Mouse (Mus musculus): Measurements from ENCODE around the gene Lbx2. TPM values are rescaled to one million over a fixed set of nuclear protein-coding genes. Genes with fewer than 3 reads are reported as not detected.

Gene Lbx2
- total and polyA plus RNA-seq, 2 experiments from 2014 or later, result 0.26 TPM; not detected in 1

DNA sequence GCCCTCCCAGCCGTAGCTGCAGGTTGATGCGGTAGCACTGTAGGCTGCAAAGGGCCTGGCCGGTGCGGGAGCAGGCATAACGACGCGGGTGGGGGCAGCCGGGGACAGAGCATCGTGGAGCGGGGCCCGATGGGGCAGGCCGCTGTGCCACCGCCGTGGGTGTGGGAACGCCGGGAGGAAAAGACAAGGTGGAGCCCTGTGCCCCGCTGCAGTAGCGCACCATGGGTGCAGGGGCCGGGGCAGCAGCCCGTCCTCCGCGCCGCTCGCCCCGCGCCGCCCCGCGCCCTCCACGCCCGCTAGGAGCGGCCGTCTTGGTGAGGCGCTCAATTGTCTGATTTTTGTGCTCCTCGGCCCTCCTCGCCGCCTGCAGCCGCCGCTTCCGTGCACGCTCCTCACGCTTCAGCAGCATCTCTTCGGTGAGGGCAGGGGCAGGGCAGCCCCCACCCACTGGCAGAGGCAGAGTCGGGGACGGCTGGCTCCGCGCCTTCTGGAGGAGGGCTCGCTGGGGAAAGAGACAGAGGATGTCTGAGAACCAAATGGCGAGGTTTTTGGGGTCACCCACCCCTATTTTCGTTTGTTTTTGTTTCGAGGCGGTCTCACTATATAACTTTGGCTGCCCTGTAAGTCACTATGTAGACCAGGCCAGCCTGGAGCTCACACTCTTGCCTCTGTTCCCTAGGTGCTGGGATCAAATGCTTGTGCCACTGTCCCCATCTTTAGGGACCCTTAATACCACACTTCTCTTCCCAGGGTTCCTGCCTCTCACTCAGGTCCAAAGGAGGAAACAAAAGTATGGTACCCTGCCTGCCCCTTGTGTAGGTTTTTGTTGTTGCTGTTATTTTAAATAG, 35.9 kb downstream of the Lbx2 start:
- ATAC-seq (ENCODE audit: low FRiP score), result peak; percentile 4; the same call in 1 of the 2 replicates
- Histone ChIP-seq H3K9me3 (ENCODE audit: low read length) (no peaks in the 10 kb centered on the region), H3K9ac (replicated peaks; ENCODE audit: low read length, poor library complexity, severe bottlenecking) (peak overlapping the region; percentile 80), H3K36me3 (ENCODE audit: insufficient read depth, low read length) (peaks cover 17% of the 10 kb centered on the region), H3K27me3 (ENCODE audit: insufficient read depth, low read length) (no peaks in the 10 kb centered on the region), H3K4me3 (ENCODE audit: low read depth, low read length) (peak overlapping the region; percentile 68), H3K4me2 (ENCODE audit: low read depth, low read length, poor library complexity, severe bottlenecking) (peak overlapping the region; percentile 95), H3K4me1 (ENCODE audit: insufficient read depth, low read length) (peaks cover 9% of the 10 kb centered on the region; the same call in 1 of the 2 replicates), H3K27ac (ENCODE audit: low read depth, low read length) (peak overlapping the region; percentile 94)
- TF ChIP-seq CTCF (IDR thresholded peaks at IDR 0.05), result no peak
- WGBS, result 2% methylated on average over 45 of the region's 52 CpGs
- DNase-seq (ENCODE audit: low spot score), result no peak

DNA sequence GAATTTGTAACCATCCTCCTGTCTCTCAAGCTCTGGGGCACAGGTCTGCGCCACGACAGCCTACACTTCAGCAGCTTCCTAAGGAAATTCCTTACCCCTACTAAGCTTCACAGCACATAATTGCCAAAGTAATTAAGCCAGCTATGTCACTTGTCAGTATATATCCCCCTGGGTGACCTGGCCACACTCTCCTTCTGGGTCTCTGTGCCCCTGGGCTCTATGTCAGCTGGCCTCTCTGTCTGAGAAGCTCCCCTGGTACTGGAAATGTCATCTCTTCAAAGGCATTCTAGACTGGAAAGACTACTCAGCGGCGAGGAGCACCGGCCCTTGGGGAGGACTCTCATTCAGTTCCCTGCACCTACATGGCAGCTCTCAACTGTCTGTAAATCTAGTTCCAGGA, 36.8 kb downstream of the Lbx2 start:
- no peak overlapping the region for H3K4me2 ChIP-seq (ENCODE audit: low read depth, low read length, poor library complexity, severe bottlenecking)

DNA sequence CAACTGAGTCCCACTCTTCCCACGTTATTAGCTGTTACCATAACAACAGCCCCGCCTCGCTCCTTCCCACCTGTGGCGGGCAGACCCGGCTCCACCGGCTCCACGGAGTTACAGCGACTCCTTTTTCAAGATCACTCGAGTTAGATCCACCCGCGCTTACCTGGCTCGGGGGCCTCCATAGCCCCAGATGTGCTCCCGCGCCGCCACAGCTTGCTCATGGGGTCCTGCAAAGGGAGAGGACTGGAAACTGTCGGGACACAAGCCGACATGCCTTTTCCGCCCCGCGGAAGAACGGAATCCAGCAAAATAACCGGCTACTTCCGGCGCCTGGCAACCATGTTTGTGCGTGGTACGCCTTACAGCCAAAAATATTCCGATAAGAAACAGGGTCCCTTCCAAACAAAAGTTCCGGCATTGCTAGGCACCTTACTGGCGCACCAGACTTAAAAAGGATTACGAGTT, 38.7 kb downstream of the Lbx2 start:
- peak overlapping the region; percentile 47 for H3K9ac ChIP-seq (replicated peaks; ENCODE audit: low read length, poor library complexity, severe bottlenecking)
- WGBS, result under 1% methylated on average over 30 of the region's 30 CpGs
- TF ChIP-seq CTCF (IDR thresholded peaks at IDR 0.05), result no peak
- ATAC-seq (ENCODE audit: low FRiP score) (peak; percentile 32; the same call in 1 of the 2 replicates), DNase-seq (ENCODE audit: low spot score) (peak; percentile 98)
- peak overlapping the region; percentile 66 for H3K4me3 ChIP-seq (ENCODE audit: low read depth, low read length)
- no peaks in the 10 kb centered on the region for H3K27me3 ChIP-seq (ENCODE audit: insufficient read depth, low read length)
- H3K27ac ChIP-seq (ENCODE audit: low read depth, low read length), result no peak overlapping the region
- peaks cover 7% of the 10 kb centered on the region; the same call in 1 of the 2 replicates for H3K4me1 ChIP-seq (ENCODE audit: insufficient read depth, low read length)
- H3K4me2 ChIP-seq (ENCODE audit: low read depth, low read length, poor library complexity, severe bottlenecking), result peak overlapping the region; percentile 80
- no peaks in the 10 kb centered on the region for H3K36me3 ChIP-seq (ENCODE audit: insufficient read depth, low read length)
- H3K9me3 ChIP-seq (ENCODE audit: low read length), result no peaks in the 10 kb centered on the region

More for the DNA sequence above, 36.8 kb downstream of the Lbx2 start:
- H3K9me3 ChIP-seq (ENCODE audit: low read length), result no peaks in the 10 kb centered on the region
- no peak overlapping the region for H3K4me3 ChIP-seq (ENCODE audit: low read depth, low read length)
- DNase-seq (ENCODE audit: low spot score) (no peak), ATAC-seq (ENCODE audit: low FRiP score) (no peak)
- no peak overlapping the region for H3K9ac ChIP-seq (replicated peaks; ENCODE audit: low read length, poor library complexity, severe bottlenecking)
- no peak for TF ChIP-seq CTCF (IDR thresholded peaks at IDR 0.05)
- H3K4me1 ChIP-seq (ENCODE audit: insufficient read depth, low read length), result peaks cover 9% of the 10 kb centered on the region; the same call in 1 of the 2 replicates
- 75% methylated on average over 5 of the region's 5 CpGs for WGBS
- H3K27ac ChIP-seq (ENCODE audit: low read depth, low read length), result no peak overlapping the region
- H3K27me3 ChIP-seq (ENCODE audit: insufficient read depth, low read length), result no peaks in the 10 kb centered on the region
- peaks cover 8% of the 10 kb centered on the region for H3K36me3 ChIP-seq (ENCODE audit: insufficient read depth, low read length)

DNA sequence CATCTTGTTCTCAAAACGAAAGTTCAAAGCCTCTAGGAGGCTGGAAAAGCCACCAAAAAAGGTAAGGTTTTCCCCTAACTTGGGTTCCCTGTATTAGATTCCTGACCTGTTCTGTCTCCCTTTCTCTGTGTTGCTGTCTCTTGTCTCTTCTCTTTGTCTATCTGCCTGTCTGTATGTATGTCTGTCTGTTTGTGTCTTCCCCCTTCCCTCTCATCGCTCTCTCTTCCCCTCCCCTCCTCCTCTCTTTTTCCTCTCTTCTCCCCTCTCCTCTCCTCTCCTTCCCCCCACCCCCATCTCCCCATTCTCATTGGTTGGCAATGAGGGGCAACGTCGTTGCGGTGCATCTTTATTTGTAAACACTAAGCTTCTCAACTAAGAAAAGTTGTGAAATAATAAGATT, 39.2 kb downstream of the Lbx2 start, which contains the start of gene Ino80b:
Ino80b (minus strand) TSS at position 101 of the 400 bp plus-strand sequence.
- H3K36me3 ChIP-seq (ENCODE audit: insufficient read depth, low read length), result no peaks in the 10 kb centered on the region
- peak within 1 kb of the TSS; percentile 80 for H3K4me2 ChIP-seq (ENCODE audit: low read depth, low read length, poor library complexity, severe bottlenecking)
- no peaks in the 10 kb centered on the region for H3K9me3 ChIP-seq (ENCODE audit: low read length)
- DNase-seq (ENCODE audit: low spot score) (no peak), ATAC-seq (ENCODE audit: low FRiP score) (no peak)
- H3K4me1 ChIP-seq (ENCODE audit: insufficient read depth, low read length), result peaks cover 3% of the 10 kb centered on the region; the same call in 1 of the 2 replicates
- no peaks in the 10 kb centered on the region for H3K27me3 ChIP-seq (ENCODE audit: insufficient read depth, low read length)
- no peak for TF ChIP-seq CTCF (IDR thresholded peaks at IDR 0.05)
- peak within 1 kb of the TSS; percentile 66 for H3K4me3 ChIP-seq (ENCODE audit: low read depth, low read length)
- peak within 1 kb of the TSS; percentile 47 for H3K9ac ChIP-seq (replicated peaks; ENCODE audit: low read length, poor library complexity, severe bottlenecking)
- no peak within 1 kb of the TSS for H3K27ac ChIP-seq (ENCODE audit: low read depth, low read length)
- WGBS, result 19% methylated on average over 5 of the region's 5 CpGs

DNA sequence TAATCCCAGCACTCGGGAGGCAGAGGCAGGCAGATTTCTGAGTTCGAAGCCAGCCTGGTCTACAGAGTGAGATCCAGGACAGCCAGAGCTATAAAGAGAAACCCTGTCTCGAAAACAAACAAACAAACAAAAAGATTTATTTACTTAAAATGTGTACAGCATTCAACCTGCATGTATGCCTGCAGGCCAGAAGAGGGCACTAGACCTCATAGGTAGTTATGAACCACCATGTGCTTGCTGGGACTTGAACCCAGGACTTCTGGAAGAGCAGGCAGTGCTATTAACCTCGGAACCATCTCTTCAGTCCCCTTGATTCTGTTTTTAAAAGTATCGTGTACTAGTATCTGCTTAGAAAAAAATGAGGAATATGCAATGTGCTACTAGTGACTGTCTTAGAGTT, 41.3 kb downstream of the Lbx2 start:
- WGBS, result 97% methylated on average over 5 of the region's 5 CpGs
- Histone ChIP-seq H3K36me3 (ENCODE audit: insufficient read depth, low read length) (no peaks in the 10 kb centered on the region), H3K4me3 (ENCODE audit: low read depth, low read length) (no peak overlapping the region), H3K27me3 (ENCODE audit: insufficient read depth, low read length) (no peaks in the 10 kb centered on the region), H3K9ac (replicated peaks; ENCODE audit: low read length, poor library complexity, severe bottlenecking) (no peak overlapping the region), H3K9me3 (ENCODE audit: low read length) (no peaks in the 10 kb centered on the region), H3K27ac (ENCODE audit: low read depth, low read length) (no peak overlapping the region), H3K4me2 (ENCODE audit: low read depth, low read length, poor library complexity, severe bottlenecking) (no peak overlapping the region), H3K4me1 (ENCODE audit: insufficient read depth, low read length) (no peaks in the 10 kb centered on the region; the same call in 1 of the 2 replicates)
- TF ChIP-seq CTCF (IDR thresholded peaks at IDR 0.05), result peak; percentile 40; the same call in 1 of the 2 replicates
- no peak for ATAC-seq (ENCODE audit: low FRiP score)
- no peak for DNase-seq (ENCODE audit: low spot score)
